Mouse (Mus musculus) thymus, postnatal 36 days (tissue): ENCODE measurements around the gene Hmox2.
A peak's percentile ranks its signal among the peaks of the same experiment; 100 is the strongest.
"Not testable (repeated sequence)": the region's sequence is repeated elsewhere in the genome, so short reads cannot be mapped to it uniquely, and the experiment has no call there.

Experiments
- DNase-seq, 2 experiments: peaks; one replicate each; pipeline ENCODE4 v3.0.0; 2022; ENCODE audit warnings: mixed read lengths in 2 of 2

The Hmox2 gene

DNA sequence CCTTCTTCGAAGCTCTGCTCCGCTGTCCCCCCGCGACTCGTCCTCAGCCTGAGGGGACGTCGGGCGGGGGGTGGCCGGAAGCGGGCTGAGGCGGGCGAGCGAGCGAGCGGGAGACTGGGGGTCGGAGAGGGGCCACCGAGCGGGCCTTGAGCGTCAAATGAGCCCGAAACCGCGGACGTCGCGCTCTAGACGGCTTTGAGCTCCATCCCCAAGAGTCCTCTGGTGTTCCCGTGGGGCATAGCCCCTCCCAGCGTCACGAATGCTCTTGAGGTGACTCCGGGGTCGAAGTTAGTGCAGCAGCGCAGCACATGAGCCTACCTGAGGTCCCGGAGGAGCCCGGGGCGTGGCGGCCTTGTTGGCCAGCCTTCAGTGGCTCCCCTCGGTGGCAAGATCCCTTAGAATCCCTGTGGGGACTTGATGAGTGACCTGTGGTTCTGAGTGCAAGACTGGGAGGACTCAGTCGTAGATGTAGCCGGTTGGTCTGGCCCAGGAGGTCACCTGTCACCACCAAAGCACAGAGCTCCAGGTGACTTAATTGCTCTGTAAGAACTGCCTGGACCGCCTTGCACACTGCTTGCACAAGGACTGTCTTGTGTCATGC is 467 bp downstream of the Hmox2 start:
- no peak for DNase-seq

DNA sequence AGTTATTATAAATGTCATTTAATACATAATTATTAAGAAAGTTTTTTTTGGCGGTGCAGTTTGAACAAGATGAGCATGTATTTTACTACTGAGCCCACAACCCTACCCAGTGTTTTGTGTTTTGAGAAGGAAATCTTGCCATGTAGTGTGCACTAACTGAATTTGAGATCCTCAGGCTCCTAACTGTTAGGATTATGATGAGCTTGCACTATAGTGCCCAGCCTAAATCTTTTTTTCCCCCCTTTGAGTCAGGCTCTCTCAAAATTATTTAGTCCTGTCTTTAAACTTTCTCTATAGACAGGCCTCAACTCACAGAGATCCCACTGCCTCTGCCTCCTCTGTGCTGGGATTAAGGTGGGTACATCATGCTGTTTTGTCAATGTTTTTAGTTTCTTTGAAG is 1.4 kb downstream of the Hmox2 start:
- no peak for DNase-seq

DNA sequence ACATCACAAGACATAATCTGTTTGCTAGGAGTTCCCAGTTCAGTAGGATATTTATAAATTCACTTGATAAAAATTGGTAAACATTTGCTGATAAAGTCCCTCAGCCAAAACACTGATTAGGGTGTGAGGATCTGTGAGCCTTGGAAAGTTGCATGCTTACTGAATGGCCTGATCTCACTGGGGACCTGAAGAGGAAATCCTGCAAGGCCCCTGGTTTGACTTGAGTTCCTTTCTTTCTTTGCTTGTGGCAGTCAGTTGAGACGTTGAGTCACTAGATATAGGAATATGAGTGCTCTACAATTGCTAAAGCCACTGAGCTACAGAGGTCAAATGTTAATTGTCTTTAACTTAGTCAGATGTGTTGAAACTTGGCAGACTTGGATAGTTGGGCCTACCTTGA is 1.8 kb downstream of the Hmox2 start:
- DNase-seq: no peak

DNA sequence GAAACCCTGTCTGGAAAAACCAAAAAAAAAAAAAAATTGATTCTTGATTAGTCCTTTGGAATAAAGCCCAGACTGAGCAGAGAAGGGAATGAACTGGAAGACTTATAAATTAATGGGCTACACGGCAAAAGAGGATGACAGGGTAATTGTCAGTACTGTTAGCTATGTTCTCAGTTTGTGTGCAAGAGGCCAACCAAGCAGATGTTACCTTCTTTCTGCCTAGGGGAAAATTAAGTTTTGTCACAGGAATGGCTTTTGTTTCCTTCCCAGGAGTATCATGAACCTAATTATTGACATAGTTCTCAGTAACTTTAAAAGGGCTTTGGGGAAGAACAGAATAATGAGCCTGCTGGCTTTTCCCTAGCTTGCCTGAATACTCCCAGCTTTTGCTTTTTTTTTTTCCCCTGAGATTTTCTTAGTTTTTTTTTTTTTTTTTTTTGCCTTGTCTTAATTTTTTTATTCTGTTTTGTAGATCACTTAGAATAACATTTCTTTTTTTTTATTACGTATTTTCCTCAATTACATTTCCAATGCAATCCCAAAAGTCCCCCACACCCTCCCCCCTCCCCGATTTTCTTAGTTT is 4.7 kb downstream of the Hmox2 start:
- DNase-seq: no peak

DNA sequence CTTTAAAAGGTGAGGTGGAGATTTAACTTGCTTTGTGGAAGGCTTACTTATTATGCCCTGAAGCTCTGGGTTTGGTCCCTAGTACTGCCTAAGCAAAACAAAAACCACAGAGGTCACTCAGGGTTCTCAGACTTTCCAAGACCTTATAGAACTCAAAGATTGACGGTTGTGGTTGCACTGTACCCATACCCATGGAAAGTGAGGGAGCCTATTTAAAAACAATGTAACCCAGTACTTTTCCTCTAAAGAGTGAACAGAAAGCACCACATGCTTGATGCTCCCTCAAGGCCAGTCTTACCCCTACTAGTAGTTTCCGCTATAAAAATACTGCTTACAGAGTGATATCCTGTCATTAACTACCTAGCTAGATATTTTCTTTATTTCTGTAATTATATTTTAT is 10.1 kb downstream of the Hmox2 start:
- DNase-seq: no peak

DNA sequence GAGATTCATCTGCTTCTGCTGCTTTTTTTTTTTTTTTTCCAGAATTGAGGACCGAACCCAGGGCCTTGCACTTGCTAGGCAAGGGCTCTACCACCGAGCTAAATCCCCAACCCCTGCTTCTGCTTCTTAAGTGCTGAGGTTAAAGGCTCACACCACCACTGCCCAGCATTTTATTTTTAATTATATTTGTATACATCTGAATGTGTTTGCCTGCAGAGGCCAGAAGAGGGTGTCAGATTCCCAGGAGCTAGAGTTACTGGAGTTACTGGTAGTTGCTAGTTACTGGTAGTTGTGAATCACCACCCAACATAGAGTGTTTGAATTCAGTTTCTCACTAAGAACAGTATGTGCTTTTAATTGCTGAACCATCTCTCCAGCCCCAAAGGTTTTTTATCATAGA is 13.8 kb downstream of the Hmox2 start:
- no peak for DNase-seq

DNA sequence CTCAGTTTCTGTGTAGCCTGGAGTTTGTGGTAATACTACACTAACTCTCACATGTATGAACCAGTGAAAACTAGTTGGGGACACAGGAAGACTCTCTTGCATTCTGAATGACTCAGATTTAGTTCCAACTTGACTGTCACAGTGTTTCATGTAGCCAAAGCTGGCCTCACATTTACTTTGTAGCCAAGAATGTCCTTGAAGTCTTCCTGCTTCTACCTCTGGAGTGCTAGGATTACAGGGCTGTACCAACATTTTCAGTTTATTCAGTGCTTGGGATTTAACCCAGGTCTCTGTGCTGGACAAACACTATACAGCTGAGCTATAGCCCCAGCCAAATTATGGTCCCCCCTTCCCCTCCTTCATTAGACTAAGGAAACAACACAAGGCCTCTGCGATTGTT is 16.0 kb downstream of the Hmox2 start:
- no peak for DNase-seq

DNA sequence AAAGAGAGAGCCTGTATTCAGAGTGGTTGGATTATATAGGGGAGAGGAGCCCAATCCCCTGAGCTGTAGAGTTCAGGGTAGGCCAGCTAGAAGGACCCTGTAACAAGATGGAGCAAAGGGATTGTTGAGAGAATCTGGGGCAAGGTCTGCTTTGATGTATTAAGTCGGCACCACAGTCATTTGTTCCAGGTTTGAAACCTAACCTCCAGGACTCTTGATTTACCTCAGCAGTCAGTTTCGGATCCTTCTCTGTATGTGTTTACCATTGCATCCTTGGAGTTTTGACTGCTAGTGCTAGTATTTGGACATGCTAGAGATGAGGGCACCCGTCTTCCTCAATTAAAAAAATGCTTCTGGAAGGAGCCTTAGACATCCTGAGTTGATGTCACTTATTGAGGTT is 26.0 kb downstream of the Hmox2 start:
- no peak for DNase-seq

DNA sequence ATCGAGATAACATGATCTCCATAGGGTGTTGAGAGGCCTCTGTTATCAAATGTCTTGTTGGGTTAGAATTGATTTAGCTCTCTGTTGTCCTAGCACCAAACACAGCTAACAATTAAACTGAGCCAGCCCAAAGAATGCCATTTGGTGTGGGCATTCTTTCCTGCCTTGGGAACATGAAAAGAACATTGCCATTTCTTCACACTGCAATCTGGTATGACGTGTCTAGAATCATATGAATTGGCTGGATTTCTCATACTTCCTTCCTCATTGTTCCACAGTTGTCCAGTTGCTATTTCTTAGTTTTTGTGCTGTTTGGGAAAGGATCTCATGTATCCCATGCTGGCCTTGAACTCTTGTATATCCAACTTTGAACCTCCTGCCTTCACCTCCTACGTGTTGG is 27.9 kb downstream of the Hmox2 start:
- DNase-seq: no peak

DNA sequence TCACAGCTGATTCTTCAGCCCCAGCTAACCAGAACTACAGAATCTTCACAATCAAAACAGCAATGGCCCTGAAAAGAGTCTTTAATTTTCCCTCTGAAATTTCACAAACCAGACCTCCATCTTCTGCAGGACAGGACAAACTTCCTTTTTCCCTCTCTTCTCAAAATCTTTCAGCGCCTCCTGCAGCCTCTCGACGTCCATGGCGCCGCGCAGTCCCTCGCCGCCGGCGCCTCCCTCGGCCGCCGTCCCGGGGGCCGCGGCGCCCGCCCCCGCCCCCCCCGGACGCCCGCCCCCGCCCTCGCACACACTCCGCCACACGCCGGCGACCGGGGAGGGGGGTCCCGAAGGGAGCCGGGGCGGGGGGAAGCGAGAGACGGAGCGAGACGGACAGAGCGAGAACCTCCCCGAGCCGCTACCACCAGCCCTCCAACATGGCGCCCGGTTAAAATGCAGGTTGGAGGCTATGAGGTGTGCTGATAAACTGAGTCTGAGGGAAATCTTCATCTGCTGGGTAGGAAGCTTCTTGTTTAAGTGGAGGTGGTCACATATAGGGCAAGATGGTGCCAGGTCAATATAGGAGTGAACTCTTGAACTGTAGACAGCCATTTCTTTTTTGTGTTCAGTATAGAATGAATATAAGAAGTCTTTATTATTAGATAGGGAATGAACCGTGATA is 30.6 kb downstream of the Hmox2 start:
- not testable (repeated sequence) for DNase-seq

DNA sequence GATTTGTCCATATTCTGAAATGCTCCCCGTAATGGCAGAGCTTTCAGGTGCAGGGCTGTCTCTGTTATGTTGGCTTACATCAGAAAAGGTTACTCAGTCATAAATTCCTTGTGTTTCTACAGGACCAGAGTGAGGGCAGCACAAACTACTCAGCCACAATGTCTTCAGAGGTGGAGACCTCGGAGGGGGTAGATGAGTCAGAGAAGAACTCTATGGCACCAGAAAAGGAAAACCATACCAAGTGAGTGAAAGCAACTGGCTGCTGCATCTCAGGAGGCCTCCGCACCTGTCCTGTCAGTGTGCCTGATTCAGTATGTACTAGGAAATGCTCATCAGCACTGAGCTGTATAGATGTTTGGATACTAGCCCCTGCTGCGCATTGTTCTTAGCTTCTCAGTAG is 36.3 kb downstream of the Hmox2 start:
- no peak for DNase-seq

DNA sequence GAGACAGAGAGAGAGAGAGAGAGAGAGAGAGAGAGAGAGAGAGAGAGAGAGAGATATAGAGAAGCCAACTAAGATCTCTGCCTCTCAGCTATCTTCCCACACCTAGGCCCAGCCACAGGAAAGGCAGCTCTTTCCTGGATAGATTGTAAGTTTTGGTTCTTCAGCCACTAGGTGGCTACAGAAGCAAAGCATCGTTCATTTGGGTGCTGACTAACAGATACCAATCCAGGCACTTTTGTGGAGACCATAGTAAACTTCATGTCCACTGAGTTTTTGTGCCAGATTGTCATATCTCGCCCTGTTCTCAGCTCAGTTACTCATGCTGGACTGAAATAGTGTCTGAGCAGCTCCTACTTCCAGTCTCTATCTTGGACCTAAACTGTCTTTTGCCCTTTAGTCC is 37.1 kb downstream of the Hmox2 start:
- DNase-seq: peak in 1 of 2 experiments; percentile 22

DNA sequence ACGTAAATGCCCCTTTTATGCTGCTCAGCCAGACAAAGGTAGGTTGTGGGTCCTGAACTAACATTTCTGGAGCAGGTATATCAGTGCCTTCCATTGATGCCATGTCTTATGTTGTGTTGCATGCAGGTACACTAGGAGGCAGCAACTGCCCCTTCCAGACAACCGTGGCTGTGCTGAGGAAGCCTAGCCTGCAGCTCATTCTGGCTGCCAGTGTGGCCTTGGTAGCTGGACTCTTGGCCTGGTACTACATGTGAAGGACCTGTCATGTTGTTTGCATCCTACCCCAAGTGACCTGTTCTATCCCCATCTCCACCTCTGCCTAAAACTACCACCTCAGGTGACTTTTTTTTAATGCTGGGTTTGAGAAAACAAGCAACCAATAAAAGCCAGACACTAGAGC is 39.7 kb downstream of the Hmox2 start:
- no peak for DNase-seq

DNA sequence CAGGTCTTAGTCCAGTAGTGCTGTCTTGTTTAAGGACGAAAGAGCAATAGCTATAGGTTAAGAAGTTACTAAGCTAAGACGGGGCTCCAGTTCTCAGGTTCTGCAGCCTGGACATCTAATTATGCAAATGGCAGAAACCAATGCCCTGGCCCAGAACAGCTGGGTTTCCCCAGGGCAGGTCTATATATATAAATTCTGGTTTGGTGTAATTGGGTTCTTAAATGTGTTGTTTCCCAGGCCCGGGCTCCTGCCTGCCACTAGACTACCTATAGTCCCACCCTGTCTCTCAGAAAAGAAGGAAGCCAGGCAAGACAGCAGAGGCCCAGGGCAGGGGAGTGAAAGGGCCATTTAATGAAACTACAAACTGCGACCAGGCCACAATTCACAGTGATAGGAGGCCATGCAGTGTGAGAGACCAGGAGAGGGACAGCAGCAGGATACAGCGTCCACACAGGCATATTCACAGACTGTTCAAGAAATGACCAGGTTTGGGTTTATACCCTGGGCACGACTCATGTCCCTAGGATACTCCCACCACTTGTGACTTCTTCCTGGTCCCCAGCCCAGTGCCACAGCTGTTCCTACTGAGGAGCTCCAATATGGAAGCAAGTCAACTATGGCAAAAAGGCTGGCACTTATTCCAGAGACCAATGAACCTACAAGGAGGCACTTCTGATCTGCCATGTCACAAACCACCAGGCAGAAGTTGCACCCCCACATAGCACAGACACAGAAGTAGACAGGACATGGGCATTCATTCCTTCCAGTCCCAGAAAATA is 41.0 kb downstream of the Hmox2 start:
- no peak for DNase-seq

DNA sequence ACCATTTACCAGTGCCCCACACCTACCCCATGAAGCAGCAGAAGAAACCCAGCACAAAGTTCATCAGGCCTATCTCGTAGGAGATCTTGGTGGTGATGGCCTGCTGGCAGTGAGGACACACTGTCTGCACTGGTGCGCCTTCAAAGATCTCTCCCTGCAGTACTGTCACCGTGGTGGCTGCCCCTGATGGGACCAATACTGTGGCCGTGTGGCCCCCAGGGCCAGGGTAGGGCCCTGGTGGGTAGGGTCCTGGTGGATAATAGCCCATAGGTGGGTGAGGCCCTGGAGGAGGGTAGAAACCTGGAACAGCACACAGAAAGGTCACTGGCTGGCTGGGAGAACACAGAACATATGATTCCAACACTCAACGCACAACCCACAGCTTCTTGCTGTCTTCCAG is 42.6 kb downstream of the Hmox2 start:
- DNase-seq: no peak

DNA sequence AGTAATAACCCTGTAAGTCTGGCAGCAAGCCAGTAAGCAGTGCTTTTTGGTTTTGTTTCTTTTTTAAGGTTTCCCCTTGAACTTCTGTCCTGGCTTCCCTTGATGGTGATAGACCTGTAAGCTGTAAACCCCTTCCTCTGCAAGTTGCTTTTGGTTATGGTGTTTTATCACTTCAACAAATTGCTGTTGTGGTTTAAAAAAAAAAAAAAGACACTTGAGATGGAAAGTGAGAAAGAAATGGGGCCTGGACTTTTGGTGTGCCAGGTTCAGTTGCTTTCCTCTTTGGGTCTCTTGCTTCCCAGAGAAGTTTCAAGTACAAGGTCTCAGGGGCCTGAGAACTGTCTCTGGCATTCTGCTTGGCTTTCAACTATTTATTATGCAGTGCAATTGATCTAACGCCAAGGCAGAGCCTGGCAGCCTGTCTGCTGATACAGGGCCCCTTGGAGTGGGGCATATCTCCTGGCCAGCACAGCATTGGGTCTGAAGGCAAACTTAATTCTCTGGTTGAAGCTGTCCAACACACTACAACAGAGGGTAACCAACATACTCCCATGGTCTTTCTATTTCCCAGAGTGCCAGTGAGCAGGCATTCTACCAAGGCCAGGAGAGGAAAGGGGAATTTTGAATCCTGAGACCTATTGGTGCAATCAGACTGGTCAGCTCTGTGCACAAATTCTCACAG is 47.3 kb downstream of the Hmox2 start:
- no peak for DNase-seq

DNA sequence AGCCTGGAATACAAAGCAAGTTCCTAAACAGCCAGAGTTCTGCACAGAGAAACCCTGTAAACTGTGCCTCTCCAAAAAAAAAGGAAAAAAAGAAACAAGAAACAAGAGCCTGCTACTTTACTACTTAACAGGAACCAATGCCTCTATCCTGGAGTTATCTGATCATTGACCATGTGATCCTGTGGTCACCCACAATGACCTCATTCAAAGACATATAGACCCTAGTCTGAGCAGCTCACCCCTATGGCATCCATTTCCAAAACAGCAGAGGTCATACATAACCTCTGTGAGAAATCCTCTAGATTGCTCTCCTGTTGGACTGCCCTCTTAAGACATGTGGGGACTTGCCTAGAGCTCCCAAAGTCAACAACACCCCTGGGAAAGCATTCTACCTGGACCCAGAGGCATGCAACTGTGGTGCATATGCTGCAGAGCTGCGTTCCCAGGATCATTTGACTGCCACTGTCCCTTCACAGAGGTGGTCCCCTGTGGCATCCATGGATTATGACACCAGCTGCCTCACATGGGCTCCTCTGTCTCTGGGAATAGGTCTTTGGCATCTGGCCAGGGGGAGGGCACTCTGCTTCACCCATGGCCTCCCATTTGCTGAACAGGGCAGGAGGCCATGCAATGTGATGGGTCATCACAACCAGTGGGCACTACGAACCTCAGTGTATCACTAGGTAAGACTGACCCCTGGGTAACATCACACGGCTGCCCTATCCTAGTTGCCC is 51.2 kb downstream of the Hmox2 start:
- no peak for DNase-seq

DNA sequence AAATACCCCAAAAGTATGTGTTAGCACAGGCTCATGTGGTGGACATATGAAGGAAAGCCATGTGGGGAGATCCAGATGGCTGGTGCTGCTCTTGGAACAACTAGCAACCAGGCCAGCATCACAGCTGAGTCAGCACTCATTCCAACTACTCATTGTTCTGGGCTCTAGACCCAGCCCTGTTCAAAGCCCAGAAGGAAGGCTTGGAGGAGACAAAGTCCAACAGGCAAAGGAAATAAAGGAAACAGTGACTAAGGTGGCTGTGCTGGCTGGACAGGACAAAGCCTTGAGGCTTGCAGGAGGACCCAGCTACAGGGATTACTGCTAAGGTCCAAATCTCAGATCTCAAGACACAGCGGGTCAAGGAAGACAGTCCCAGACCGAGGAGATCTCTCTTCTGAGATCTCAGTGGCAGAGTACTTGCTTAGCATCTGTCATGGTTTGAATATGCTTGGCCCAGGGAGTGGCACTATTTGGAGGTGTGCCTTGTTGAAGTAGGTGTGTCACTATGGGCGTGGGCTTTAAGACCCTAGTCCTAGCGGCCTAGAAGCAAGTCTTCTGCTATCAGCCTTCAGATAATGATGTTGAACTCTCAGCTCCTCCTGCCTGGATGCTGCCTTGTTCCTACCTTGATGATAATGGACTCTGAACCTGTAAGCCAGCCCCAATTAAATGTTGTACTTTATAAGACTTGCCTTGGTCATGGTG is 51.9 kb downstream of the Hmox2 start:
- no peak for DNase-seq

DNA sequence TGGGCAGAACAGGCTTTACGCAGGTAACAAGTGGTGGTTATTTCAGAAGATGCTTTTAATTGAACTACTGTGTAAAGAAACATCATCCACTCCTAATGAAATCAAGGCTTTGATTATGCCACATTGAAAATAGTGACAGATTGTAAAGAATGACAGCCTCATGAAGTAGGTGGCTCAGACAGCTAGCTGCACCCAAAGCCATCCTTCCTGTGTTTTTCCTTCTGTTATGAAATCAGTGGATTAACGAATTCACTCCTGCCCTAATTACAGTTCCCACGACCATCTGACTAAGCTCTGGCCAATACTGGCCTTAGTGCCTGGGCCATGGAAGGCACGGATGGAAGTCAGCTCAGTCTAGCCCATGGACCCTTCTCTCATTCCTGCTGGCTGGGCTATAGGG is 52.8 kb downstream of the Hmox2 start:
- DNase-seq: no peak

DNA sequence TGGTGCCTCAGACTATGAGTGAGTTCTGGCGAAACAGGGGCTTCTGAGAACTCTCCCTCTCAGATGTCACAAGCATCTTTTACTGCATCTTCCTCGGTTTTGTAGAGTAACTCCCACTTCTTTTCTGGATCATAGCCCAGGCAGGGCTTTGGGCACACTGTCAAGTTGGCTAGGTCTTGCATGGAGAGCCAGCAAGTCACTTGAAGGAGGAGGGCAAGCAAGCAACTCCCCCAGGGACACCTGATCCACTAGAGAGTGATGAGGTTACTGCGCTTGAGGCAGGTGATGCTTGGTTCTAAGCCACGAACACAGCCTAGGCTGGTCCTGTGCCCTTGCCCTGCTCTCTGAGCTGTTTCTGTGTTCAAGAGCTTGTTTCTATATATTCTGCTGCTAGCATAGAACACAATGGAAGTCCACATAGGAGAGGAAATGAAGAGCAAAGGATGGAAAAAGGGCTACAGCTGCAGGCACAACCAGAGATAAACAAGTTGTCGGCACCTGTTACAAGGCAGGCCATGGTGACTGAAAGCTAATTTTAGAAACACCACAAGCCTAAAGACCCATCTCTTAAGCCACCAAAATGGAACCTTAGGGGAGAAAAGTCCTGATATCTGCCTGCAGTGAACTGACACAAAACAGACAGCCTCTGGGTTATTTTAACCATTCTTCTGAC is 55.5 kb downstream of the Hmox2 start:
- peak in 1 of 2 experiments; percentile 25 for DNase-seq

DNA sequence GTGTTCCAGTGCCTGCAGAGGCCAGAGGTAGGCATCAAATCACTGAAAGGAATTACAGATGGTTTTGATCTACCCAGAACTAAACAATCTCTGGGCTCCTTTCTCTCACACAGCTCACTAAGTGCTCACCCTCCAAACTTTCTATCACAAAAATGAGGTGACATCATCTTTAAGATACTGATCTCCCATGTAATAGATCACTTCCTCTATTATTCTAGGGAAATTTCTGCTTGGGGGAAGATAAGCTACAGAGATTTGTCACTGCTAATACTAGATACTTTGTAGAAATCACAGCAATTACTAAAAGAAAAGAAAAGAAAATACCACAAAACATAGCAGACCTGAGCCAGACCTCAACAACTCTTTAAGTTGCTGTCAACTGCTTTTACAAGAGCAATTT is 56.4 kb downstream of the Hmox2 start:
- DNase-seq: no peak
